Comparison of ENCODE assay signal across 8 mouse cellular contexts in the genomic region with DNA sequence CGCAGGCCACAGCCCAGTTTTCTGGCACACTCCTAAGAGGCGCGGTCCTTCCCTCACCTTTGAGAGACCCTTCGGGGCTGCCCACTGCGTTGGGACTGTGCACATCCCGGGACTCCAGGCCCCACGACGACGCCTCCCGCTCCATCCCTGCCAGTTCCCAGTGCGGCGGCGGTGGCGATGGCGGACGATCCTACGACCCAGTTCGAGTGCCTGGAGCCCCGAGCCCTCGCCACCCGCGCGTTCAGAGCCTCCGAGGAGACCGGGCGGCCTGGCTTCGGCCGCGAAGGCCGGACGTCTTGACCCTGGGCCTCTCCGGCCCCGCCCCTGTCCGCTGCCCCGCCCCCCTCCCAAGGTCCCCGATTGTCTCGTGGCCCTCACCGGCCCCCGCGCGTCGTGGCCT. TPM values are rescaled to one million over a fixed set of nuclear protein-coding genes. Genes with fewer than 3 reads are reported as not detected.
A peak's percentile ranks its signal among the peaks of the same experiment; 100 is the strongest.
DNase-seq lines count a peak whose midpoint lies in the region; ATAC-seq and TF ChIP-seq lines count a peak whose summit lies in the region.

No protein-coding gene starts in this region.

- H3K4me3 ChIP-seq in heart, embryonic 15.5 days = peak overlapping the region; percentile 81
- H3K4me3 ChIP-seq in ES-E14 (ENCODE audit: insufficient read depth in 1 of 2, low read depth in 1 of 2, low read length in 2 of 2, poor library complexity in 1 of 2, severe bottlenecking in 1 of 2) = peak overlapping the region; percentile 94 to 100
- H3K4me3 ChIP-seq in embryonic facial prominence, embryonic 11.5 days (ENCODE audit: low read depth, low read length) = peak overlapping the region; percentile 82
- H3K4me3 ChIP-seq in intestine, embryonic 15.5 days (replicated peaks) = peak overlapping the region; percentile 82
- peak overlapping the region; percentile 97 for H3K4me3 ChIP-seq in lung, embryonic 15.5 days

- H3K36me3 ChIP-seq in heart, embryonic 15.5 days = peaks cover 11% of the 10 kb centered on the region
- H3K36me3 ChIP-seq in ES-E14 (ENCODE audit: control insufficient read depth, insufficient read depth, low read length, poor library complexity, severe bottlenecking) = no peaks in the 10 kb centered on the region
- H3K36me3 ChIP-seq in embryonic facial prominence, embryonic 11.5 days (replicated peaks; ENCODE audit: control insufficient read depth, insufficient read depth, low read depth, low read length) = peaks cover 2% of the 10 kb centered on the region; the same call in 1 of the 2 replicates
- H3K36me3 ChIP-seq in intestine, embryonic 15.5 days = peaks cover 18% of the 10 kb centered on the region
- peaks cover 26% of the 10 kb centered on the region for H3K36me3 ChIP-seq in lung, embryonic 15.5 days

- peak overlapping the region; percentile 83 for H3K4me2 ChIP-seq in heart, embryonic 15.5 days
- H3K4me2 ChIP-seq in embryonic facial prominence, embryonic 11.5 days (ENCODE audit: low read depth, low read length) = peak overlapping the region; percentile 87
- H3K4me2 ChIP-seq in intestine, embryonic 15.5 days (replicated peaks) = peak overlapping the region; percentile 72
- peak overlapping the region; percentile 82 for H3K4me2 ChIP-seq in lung, embryonic 15.5 days

- in situ Hi-C loops in ES-E14 (cut with MboI; ENCODE audit: low sequenced_read_pairs in 2 of 2, unreplicated experiment in 2 of 2) = no loop called here

- peak overlapping the region; percentile 95 for H3K9ac ChIP-seq in heart, embryonic 15.5 days
- H3K9ac ChIP-seq in ES-E14 (ENCODE audit: insufficient read depth, low read depth, low read length, poor library complexity, severe bottlenecking) = peak overlapping the region; percentile 87
- H3K9ac ChIP-seq in embryonic facial prominence, embryonic 11.5 days (replicated peaks; ENCODE audit: low read length) = peak overlapping the region; percentile 82
- H3K9ac ChIP-seq in intestine, embryonic 15.5 days = peak overlapping the region; percentile 99
- H3K9ac ChIP-seq in lung, embryonic 15.5 days = peak overlapping the region; percentile 98

- H3K9me3 ChIP-seq in heart, embryonic 15.5 days (replicated peaks) = no peaks in the 10 kb centered on the region
- H3K9me3 ChIP-seq in ES-E14 (ENCODE audit: control insufficient read depth, insufficient read depth, low read depth, low read length) = no peaks in the 10 kb centered on the region
- no peaks in the 10 kb centered on the region for H3K9me3 ChIP-seq in embryonic facial prominence, embryonic 11.5 days (replicated peaks; ENCODE audit: control insufficient read depth, low read length)
- no peaks in the 10 kb centered on the region for H3K9me3 ChIP-seq in intestine, embryonic 15.5 days
- no peaks in the 10 kb centered on the region for H3K9me3 ChIP-seq in lung, embryonic 15.5 days

- no peaks in the 10 kb centered on the region for H3K27me3 ChIP-seq in heart, embryonic 15.5 days
- no peaks in the 10 kb centered on the region for H3K27me3 ChIP-seq in embryonic facial prominence, embryonic 11.5 days (ENCODE audit: control insufficient read depth, insufficient read depth, low read length)
- no peaks in the 10 kb centered on the region for H3K27me3 ChIP-seq in intestine, embryonic 15.5 days (replicated peaks)
- no peaks in the 10 kb centered on the region for H3K27me3 ChIP-seq in lung, embryonic 15.5 days

- peak; percentile 37 for ATAC-seq in heart, embryonic 15.5 days (replicated peaks; ENCODE audit: insufficient number of reproducible peaks, insufficient read depth, low FRiP score, low read depth)
- ATAC-seq in embryonic facial prominence, embryonic 11.5 days (replicated peaks; ENCODE audit: insufficient number of reproducible peaks, low FRiP score, low TSS enrichment, low read depth) = peak; percentile 10; the same call in 1 of the 2 replicates
- ATAC-seq in intestine, embryonic 15.5 days = peak; percentile 46
- ATAC-seq in lung, embryonic 15.5 days (ENCODE audit: borderline replicate concordance, extremely low read depth, low FRiP score, low TSS enrichment) = peak; percentile 51

- under 1% methylated on average over 42 of the region's 42 CpGs for WGBS in heart, embryonic 15.5 days
- WGBS in embryonic facial prominence, embryonic 11.5 days = under 1% methylated on average over 41 of the region's 42 CpGs
- WGBS in intestine, embryonic 15.5 days = under 1% methylated on average over 39 of the region's 42 CpGs
- under 1% methylated on average over 42 of the region's 42 CpGs for WGBS in lung, embryonic 15.5 days

- peak overlapping the region; percentile 99 for H3K27ac ChIP-seq in heart, embryonic 15.5 days
- no peak overlapping the region; the same call in 1 of the 2 replicates for H3K27ac ChIP-seq in ES-E14 (ENCODE audit: insufficient read depth, low read depth, low read length, poor library complexity, severe bottlenecking)
- H3K27ac ChIP-seq in embryonic facial prominence, embryonic 11.5 days (replicated peaks; ENCODE audit: low read depth, low read length) = peak overlapping the region; percentile 74
- peak overlapping the region; percentile 95 for H3K27ac ChIP-seq in intestine, embryonic 15.5 days
- peak overlapping the region; percentile 97 for H3K27ac ChIP-seq in lung, embryonic 15.5 days

- peaks cover 31% of the 10 kb centered on the region for H3K4me1 ChIP-seq in heart, embryonic 15.5 days (replicated peaks)
- peaks cover 1 to 5% of the 10 kb centered on the region in 2 experiments; a peak in 2 of 4 replicates for H3K4me1 ChIP-seq in ES-E14 (ENCODE audit: control insufficient read depth in 2 of 2, insufficient read depth in 2 of 2, low read length in 2 of 2, poor library complexity in 1 of 2)
- H3K4me1 ChIP-seq in embryonic facial prominence, embryonic 11.5 days (ENCODE audit: control insufficient read depth, insufficient read depth, low read length) = no peaks in the 10 kb centered on the region
- peaks cover 22% of the 10 kb centered on the region for H3K4me1 ChIP-seq in intestine, embryonic 15.5 days (replicated peaks)
- peaks cover 25% of the 10 kb centered on the region for H3K4me1 ChIP-seq in lung, embryonic 15.5 days

- DNase-seq in heart, adult 11 months = no peak
- no peak for DNase-seq in ES-E14 (ENCODE audit: low read depth, low spot score)
- DNase-seq in embryonic facial prominence, embryonic 11.5 days (ENCODE audit: low spot score) = no peak
- peak; percentile 32 for DNase-seq in right cerebral cortex, adult 18-20 months
- no peak for DNase-seq in urinary bladder, postnatal 10 days (ENCODE audit: low spot score)

TF ChIP-seq in ES-E14, 5 proteins besides CTCF, POLR2A, EP300 and RAD21:
- TF ChIP-seq HCFC1 (IDR thresholded peaks at IDR 0.05; ENCODE audit: borderline replicate concordance, insufficient read depth, low read length) (no peak), MAFK (IDR thresholded peaks at IDR 0.05; ENCODE audit: insufficient read depth, low read depth, low read length) (no peak), ZC3H11A (IDR thresholded peaks at IDR 0.05; ENCODE audit: borderline replicate concordance, low read depth, low read length) (no peak), ZNF384 (IDR thresholded peaks at IDR 0.05; ENCODE audit: low read depth, low read length) (no peak), CHD2 (IDR thresholded peaks at IDR 0.05; ENCODE audit: low read depth, low read length) (no peak)

RNA-seq across cellular contexts. Expression of a gene that starts 0.3 kb away (rescaled TPM):
- 17.1 and 19.6 TPM in 2 replicates for polyA plus RNA-seq in heart, embryonic 15.5 days (2015; fragmentation: Nextera tagmentation; extraction: Ambion mirVana)
- 3.5 and 4.4 TPM in 2 replicates for total RNA-seq in ES-E14 (2012; rRNA removed)
- 6.1 and 6.4 TPM in 2 replicates for polyA plus RNA-seq in embryonic facial prominence, embryonic 11.5 days (2014; fragmentation: Nextera tagmentation; extraction: Ambion mirVana)
- polyA plus RNA-seq in intestine, embryonic 15.5 days (2015; fragmentation: Nextera tagmentation; extraction: Ambion mirVana) = 18.9 and 19.9 TPM in 2 replicates
- 16.8 and 18.1 TPM in 2 replicates for polyA plus RNA-seq in lung, embryonic 15.5 days (2015; fragmentation: Nextera tagmentation; extraction: Ambion mirVana)

RNA-seq across cellular contexts. Expression of a gene that starts 30.8 kb away (rescaled TPM):
- polyA plus RNA-seq in heart, embryonic 15.5 days (2015; fragmentation: Nextera tagmentation; extraction: Ambion mirVana) = 4.6 and 5.6 TPM in 2 replicates
- 8.7 and 9.0 TPM in 2 replicates for total RNA-seq in ES-E14 (2012; rRNA removed)
- 5.6 and 7.8 TPM in 2 replicates for polyA plus RNA-seq in embryonic facial prominence, embryonic 11.5 days (2014; fragmentation: Nextera tagmentation; extraction: Ambion mirVana)
- 10.5 and 11.5 TPM in 2 replicates for polyA plus RNA-seq in intestine, embryonic 15.5 days (2015; fragmentation: Nextera tagmentation; extraction: Ambion mirVana)
- polyA plus RNA-seq in lung, embryonic 15.5 days (2015; fragmentation: Nextera tagmentation; extraction: Ambion mirVana) = 9.5 TPM in 2 replicates

RNA-seq across cellular contexts. Expression of a gene that starts 41.9 kb away (rescaled TPM):
- polyA plus RNA-seq in heart, embryonic 15.5 days (2015; fragmentation: Nextera tagmentation; extraction: Ambion mirVana) = 3.0 and 4.4 TPM in 2 replicates
- total RNA-seq in ES-E14 (2012; rRNA removed) = 4.1 and 4.2 TPM in 2 replicates
- polyA plus RNA-seq in embryonic facial prominence, embryonic 11.5 days (2014; fragmentation: Nextera tagmentation; extraction: Ambion mirVana) = 6.7 and 7.1 TPM in 2 replicates
- 6.3 TPM in 2 replicates for polyA plus RNA-seq in intestine, embryonic 15.5 days (2015; fragmentation: Nextera tagmentation; extraction: Ambion mirVana)
- 7.3 and 7.9 TPM in 2 replicates for polyA plus RNA-seq in lung, embryonic 15.5 days (2015; fragmentation: Nextera tagmentation; extraction: Ambion mirVana)

RNA-seq across cellular contexts. Expression of a gene that starts 48.3 kb away (rescaled TPM):
- 3.7 and 4.8 TPM in 2 replicates for polyA plus RNA-seq in heart, embryonic 15.5 days (2015; fragmentation: Nextera tagmentation; extraction: Ambion mirVana)
- 2.5 and 3.2 TPM in 2 replicates for total RNA-seq in ES-E14 (2012; rRNA removed)
- polyA plus RNA-seq in embryonic facial prominence, embryonic 11.5 days (2014; fragmentation: Nextera tagmentation; extraction: Ambion mirVana) = 6.1 TPM in 2 replicates
- 8.0 and 9.3 TPM in 2 replicates for polyA plus RNA-seq in intestine, embryonic 15.5 days (2015; fragmentation: Nextera tagmentation; extraction: Ambion mirVana)
- polyA plus RNA-seq in lung, embryonic 15.5 days (2015; fragmentation: Nextera tagmentation; extraction: Ambion mirVana) = 6.7 and 7.0 TPM in 2 replicates

RNA-seq across cellular contexts. Expression of a gene that starts 49.0 kb away (rescaled TPM):
- polyA plus RNA-seq in heart, embryonic 15.5 days (2015; fragmentation: Nextera tagmentation; extraction: Ambion mirVana) = 1.3 and 5.1 TPM in 2 replicates
- total RNA-seq in ES-E14 (2012; rRNA removed) = 1.8 and 2.2 TPM in 2 replicates
- 0.59 and 1.2 TPM in 2 replicates for polyA plus RNA-seq in embryonic facial prominence, embryonic 11.5 days (2014; fragmentation: Nextera tagmentation; extraction: Ambion mirVana)
- 2.0 and 2.5 TPM in 2 replicates for polyA plus RNA-seq in intestine, embryonic 15.5 days (2015; fragmentation: Nextera tagmentation; extraction: Ambion mirVana)
- 1.4 and 2.3 TPM in 2 replicates for polyA plus RNA-seq in lung, embryonic 15.5 days (2015; fragmentation: Nextera tagmentation; extraction: Ambion mirVana)
